25 mouse cellular contexts compared by ENCODE assay signal in the genomic region with DNA sequence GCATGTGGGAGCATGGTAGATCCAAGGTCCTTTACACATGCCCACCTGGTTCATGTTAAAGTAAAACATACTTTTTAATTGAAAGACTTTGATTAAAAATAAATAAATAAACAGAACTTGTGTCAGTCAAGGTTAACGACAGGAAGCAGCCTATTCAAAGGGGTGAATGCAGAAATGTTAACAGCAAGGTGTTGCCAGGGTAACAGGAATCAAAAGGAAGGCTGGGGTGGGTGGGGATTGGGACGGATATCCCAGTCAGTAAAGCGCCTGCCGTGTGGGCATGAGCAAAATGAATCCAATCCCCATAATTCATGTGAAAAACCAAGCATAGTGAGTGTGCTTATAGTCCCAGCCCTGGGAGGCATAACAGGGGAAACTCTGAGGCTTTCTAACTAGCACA.
DNase-seq lines count a peak whose midpoint lies in the region; ATAC-seq and TF ChIP-seq lines count a peak whose summit lies in the region.
"Had no signal": no experiment of that assay in that cellular context is flagged by ENCODE, and none has a peak within 500 bp of the region (broad histone marks: within the 10 kb centered on the region; RNA-seq: fewer than 3 reads in every experiment).

No protein-coding gene starts in this region.

- no peak overlapping the region for H3K9ac ChIP-seq in midbrain, embryonic 14.5 days (replicated peaks; ENCODE audit: low read length)
- H3K9ac ChIP-seq in midbrain, postnatal 0 days (replicated peaks; ENCODE audit: low read length, poor library complexity, severe bottlenecking) = no peak overlapping the region
- H3K9ac ChIP-seq in hindbrain, postnatal 0 days (replicated peaks; ENCODE audit: low read length) = no peak overlapping the region
- H3K9ac ChIP-seq: embryonic facial prominence, embryonic 13.5 days; embryonic facial prominence, embryonic 15.5 days; forebrain, embryonic 12.5 days had no signal

- ATAC-seq in midbrain, embryonic 14.5 days (ENCODE audit: low FRiP score, low TSS enrichment) = no peak
- no peak for ATAC-seq in midbrain, postnatal 0 days (ENCODE audit: low FRiP score)
- no peak for ATAC-seq in hindbrain, postnatal 0 days
- ATAC-seq: forebrain, embryonic 14.5 days; forebrain, embryonic 16.5 days; Patski had no signal

- H3K4me3 ChIP-seq in midbrain, embryonic 14.5 days (replicated peaks; ENCODE audit: low read depth, low read length) = no peak overlapping the region
- no peak overlapping the region for H3K4me3 ChIP-seq in midbrain, postnatal 0 days (ENCODE audit: low read depth, low read length)
- H3K4me3 ChIP-seq in hindbrain, postnatal 0 days (ENCODE audit: low read length) = no peak overlapping the region
- H3K4me3 ChIP-seq: embryonic facial prominence, embryonic 13.5 days; embryonic facial prominence, embryonic 15.5 days; erythroblast, embryonic 14.5 days; forebrain, embryonic 10.5 days; forebrain, embryonic 12.5 days had no signal

- WGBS in midbrain, embryonic 14.5 days = 30% methylated on average over 4 of the region's 4 CpGs
- WGBS in midbrain, postnatal 0 days = 25% methylated on average over 4 of the region's 4 CpGs
- WGBS in hindbrain, postnatal 0 days = 22% methylated on average over 4 of the region's 4 CpGs

- no peaks in the 10 kb centered on the region for H3K4me1 ChIP-seq in midbrain, embryonic 14.5 days (ENCODE audit: control insufficient read depth, insufficient read depth, low read length)
- 0 out of 2 replicates have a peak, but pooled peaks cover 5% of the 10 kb centered on the region for H3K4me1 ChIP-seq in midbrain, postnatal 0 days (ENCODE audit: insufficient read depth, low read length)
- H3K4me1 ChIP-seq in hindbrain, postnatal 0 days (ENCODE audit: insufficient read depth, low read length) = no peaks in the 10 kb centered on the region
- H3K4me1 ChIP-seq: embryonic facial prominence, embryonic 13.5 days; embryonic facial prominence, embryonic 15.5 days; forebrain, embryonic 12.5 days had no signal

- TF ChIP-seq CTCF in midbrain, postnatal 0 days (IDR thresholded peaks at IDR 0.05) = no peak
- TF ChIP-seq CTCF in hindbrain, postnatal 0 days (IDR thresholded peaks at IDR 0.05; ENCODE audit: low read depth) = no peak

- no peak overlapping the region for H3K4me2 ChIP-seq in midbrain, embryonic 14.5 days (ENCODE audit: low read length)
- H3K4me2 ChIP-seq in midbrain, postnatal 0 days (ENCODE audit: low read depth, low read length, poor library complexity, severe bottlenecking) = no peak overlapping the region
- H3K4me2 ChIP-seq in hindbrain, postnatal 0 days (ENCODE audit: low read depth, low read length) = no peak overlapping the region
- H3K4me2 ChIP-seq: embryonic facial prominence, embryonic 13.5 days; embryonic facial prominence, embryonic 15.5 days; forebrain, embryonic 12.5 days had no signal

- no peak overlapping the region for H3K27ac ChIP-seq in midbrain, embryonic 14.5 days (replicated peaks; ENCODE audit: low read depth, low read length)
- no peak overlapping the region for H3K27ac ChIP-seq in midbrain, postnatal 0 days (ENCODE audit: low read depth, low read length)
- H3K27ac ChIP-seq in hindbrain, postnatal 0 days = no peak overlapping the region
- H3K27ac ChIP-seq: embryonic facial prominence, embryonic 13.5 days; embryonic facial prominence, embryonic 15.5 days; forebrain, embryonic 10.5 days; forebrain, embryonic 12.5 days had no signal

- H3K27me3 ChIP-seq in midbrain, embryonic 14.5 days (ENCODE audit: control insufficient read depth, insufficient read depth, low read length) = no peaks in the 10 kb centered on the region
- no peaks in the 10 kb centered on the region for H3K27me3 ChIP-seq in midbrain, postnatal 0 days (ENCODE audit: insufficient read depth, low read length)
- H3K27me3 ChIP-seq in hindbrain, postnatal 0 days (ENCODE audit: insufficient read depth, low read length) = no peaks in the 10 kb centered on the region
- H3K27me3 ChIP-seq: embryonic facial prominence, embryonic 13.5 days; embryonic facial prominence, embryonic 15.5 days; forebrain, embryonic 12.5 days; Patski had no signal

- H3K9me3 ChIP-seq in midbrain, embryonic 14.5 days (ENCODE audit: control insufficient read depth, low read length) = no peaks in the 10 kb centered on the region
- no peaks in the 10 kb centered on the region for H3K9me3 ChIP-seq in midbrain, postnatal 0 days (ENCODE audit: low read length)
- H3K9me3 ChIP-seq in hindbrain, postnatal 0 days (ENCODE audit: low read length) = no peaks in the 10 kb centered on the region
- H3K9me3 ChIP-seq: embryonic facial prominence, embryonic 13.5 days; embryonic facial prominence, embryonic 15.5 days; forebrain, embryonic 10.5 days; forebrain, embryonic 12.5 days had no signal

- no peaks in the 10 kb centered on the region for H3K36me3 ChIP-seq in midbrain, embryonic 14.5 days (ENCODE audit: control insufficient read depth, insufficient read depth, low read length)
- H3K36me3 ChIP-seq in midbrain, postnatal 0 days (ENCODE audit: insufficient read depth, low read length) = no peaks in the 10 kb centered on the region
- H3K36me3 ChIP-seq in hindbrain, postnatal 0 days (ENCODE audit: insufficient read depth, low read length) = no peaks in the 10 kb centered on the region
- H3K36me3 ChIP-seq: embryonic facial prominence, embryonic 13.5 days; embryonic facial prominence, embryonic 15.5 days; forebrain, embryonic 10.5 days; forebrain, embryonic 12.5 days; G1E had no signal

- DNase-seq in midbrain, embryonic 14.5 days = peak; percentile 17
- DNase-seq in midbrain, postnatal 0 days (ENCODE audit: low spot score) = no peak
- DNase-seq in R1 (ENCODE audit: low read depth, low spot score) = peak; percentile 79
- peak; percentile 67 for DNase-seq in ZHBTc4 (ENCODE audit: low read depth, low spot score)
- no peak for DNase-seq in layer of hippocampus, postnatal 36 days
- no peak for DNase-seq in cerebellum, adult 9-11 months
- DNase-seq in hindbrain, postnatal 0 days (ENCODE audit: low spot score) = no peak
- DNase-seq: adrenal gland, adult 2 months; adrenal gland, postnatal 10 days; adrenal gland, postnatal 25 days; cerebellum, adult 11-12 months; cerebellum, adult 2 months; cerebellum, adult 9-10 months; cerebellum, postnatal 14 days; cerebellum, postnatal 36 days; embryo, embryonic 11 days had no signal

Comparison
In these comparisons a context has a peak if more than half of its experiments do, and no peak if none do; other contexts are left out.
1. DNase-seq: peak in midbrain, embryonic 14.5 days (single experiment), R1 (single experiment) and ZHBTc4 (single experiment); none in midbrain, postnatal 0 days (single experiment), layer of hippocampus, postnatal 36 days (0 of 2), cerebellum, adult 9-11 months (single experiment) and hindbrain, postnatal 0 days (single experiment).